Mouse (Mus musculus) bone marrow, adult 2 months (tissue): Measurements from ENCODE around the gene Tmem151a.

Source experiments
- CTCF ChIP-seq: fragments of 200-500 bp; IDR thresholded peaks from 2 replicates; pipeline ENCODE4 v1.5.1; 2011; ENCODE audit warnings: low read length, control low read depth; ENCODE audit not compliant: control insufficient read depth, insufficient read depth
- POLR2A ChIP-seq: fragments of 200-500 bp; IDR thresholded peaks from 2 replicates; pipeline ENCODE4 v1.6.1; 2011; ENCODE audit warnings: low read depth, mild to moderate bottlenecking, control low read depth, low read length, borderline replicate concordance; ENCODE audit not compliant: control insufficient read depth

GRCm38 (mm10) chr19:5087884-5088728 lies 2.8 kb upstream of the Tmem151a start, which contains the start of gene Yif1a:
- TF ChIP-seq POLR2A (peak; percentile 84; the same call in 1 of the 2 replicates), CTCF (peak; percentile 43; the same call in 1 of the 2 replicates)
